In genomic region chr16:78575852-78576477, GRCm38 (mm10) we compare ENCODE assay signal across 8 mouse cellular contexts. TPM values are rescaled to one million over a fixed set of nuclear protein-coding genes. Genes with fewer than 3 reads are reported as not detected.
DNase-seq lines count a peak whose midpoint lies in the region; ATAC-seq and TF ChIP-seq lines count a peak whose summit lies in the region.

No protein-coding gene starts in this region.

- H3K4me2 ChIP-seq in embryonic facial prominence, embryonic 11.5 days (ENCODE audit: low read depth, low read length) = peak overlapping the region; percentile 37
- peak overlapping the region; percentile 71 for H3K4me2 ChIP-seq in hindbrain, embryonic 11.5 days (replicated peaks; ENCODE audit: low read depth, low read length)
- peak overlapping the region; percentile 75 for H3K4me2 ChIP-seq in liver, embryonic 14.5 days (ENCODE audit: low read depth)
- peak overlapping the region; percentile 91 for H3K4me2 ChIP-seq in myocyte (ENCODE audit: low read depth)

- under 1% methylated on average over 41 of the region's 41 CpGs for WGBS in kidney, adult 2 months
- WGBS in embryonic facial prominence, embryonic 11.5 days = under 1% methylated on average over 41 of the region's 41 CpGs
- under 1% methylated on average over 35 of the region's 41 CpGs for WGBS in hindbrain, embryonic 11.5 days
- WGBS in liver, embryonic 14.5 days (ENCODE audit: insufficient replicate concordance) = under 1% methylated on average over 41 of the region's 41 CpGs

- no peaks in the 10 kb centered on the region for H3K9me3 ChIP-seq in embryonic facial prominence, embryonic 11.5 days (replicated peaks; ENCODE audit: control insufficient read depth, low read length)
- H3K9me3 ChIP-seq in hindbrain, embryonic 11.5 days (ENCODE audit: control insufficient read depth, low read length) = no peaks in the 10 kb centered on the region
- no peaks in the 10 kb centered on the region for H3K9me3 ChIP-seq in liver, embryonic 14.5 days (ENCODE audit: control insufficient read depth, low read length)

- H3K79me2 ChIP-seq in myocyte (ENCODE audit: control insufficient read depth, insufficient read depth) = peaks cover 24% of the 10 kb centered on the region

- no peaks in the 10 kb centered on the region for H3K4me1 ChIP-seq in kidney, adult 2 months (ENCODE audit: control insufficient read depth, insufficient read depth, low read length)
- H3K4me1 ChIP-seq in embryonic facial prominence, embryonic 11.5 days (ENCODE audit: control insufficient read depth, insufficient read depth, low read length) = no peaks in the 10 kb centered on the region; the same call in 1 of the 2 replicates
- H3K4me1 ChIP-seq in hindbrain, embryonic 11.5 days (replicated peaks; ENCODE audit: control insufficient read depth, insufficient read depth, low read length) = 0 out of 2 replicates have a peak, but pooled peaks cover 3% of the 10 kb centered on the region
- H3K4me1 ChIP-seq in liver, embryonic 14.5 days (replicated peaks; ENCODE audit: control insufficient read depth in 2 of 2, insufficient read depth in 2 of 2, low read length in 1 of 2) = peaks cover 0 to 9% of the 10 kb centered on the region in 2 experiments

- no peak for TF ChIP-seq CTCF in kidney, adult 2 months (conservative IDR thresholded peaks at IDR 0.05; ENCODE audit: insufficient read depth, insufficient read length, low read depth, low read length)
- no peak for TF ChIP-seq CTCF in liver, embryonic 14.5 days (IDR thresholded peaks at IDR 0.05; ENCODE audit: low read depth)

- H3K9ac ChIP-seq in embryonic facial prominence, embryonic 11.5 days (replicated peaks; ENCODE audit: low read length) = peak overlapping the region; percentile 89
- H3K9ac ChIP-seq in hindbrain, embryonic 11.5 days (ENCODE audit: low read depth, low read length) = peak overlapping the region; percentile 88
- peak overlapping the region; percentile 68 for H3K9ac ChIP-seq in liver, embryonic 14.5 days (replicated peaks)

- H3ac ChIP-seq in myocyte (ENCODE audit: control insufficient read depth, insufficient read length) = peak overlapping the region; percentile 53

- no peak for DNase-seq in kidney, adult 2 months
- no peak for DNase-seq in kidney, adult 9 months
- DNase-seq in MN1 (ENCODE audit: low spot score) = peak; percentile 46
- peak; percentile 53 for DNase-seq in embryonic facial prominence, embryonic 11.5 days (ENCODE audit: low spot score)
- DNase-seq in hindbrain, embryonic 11.5 days (ENCODE audit: low spot score) = no peak
- DNase-seq in liver, embryonic 14.5 days (ENCODE audit: low read depth in 3 of 3, low spot score in 3 of 3) = peak in 1 of 3 experiments; percentile 19
- DNase-seq in layer of hippocampus, adult 9-11 months = no peak

- H3K27me3 ChIP-seq in kidney, adult 2 months (replicated peaks; ENCODE audit: control insufficient read depth, insufficient read depth, low read length) = no peaks in the 10 kb centered on the region
- no peaks in the 10 kb centered on the region for H3K27me3 ChIP-seq in embryonic facial prominence, embryonic 11.5 days (ENCODE audit: control insufficient read depth, insufficient read depth, low read length)
- no peaks in the 10 kb centered on the region for H3K27me3 ChIP-seq in hindbrain, embryonic 11.5 days (ENCODE audit: control insufficient read depth, insufficient read depth, low read length)
- H3K27me3 ChIP-seq in liver, embryonic 14.5 days (ENCODE audit: control insufficient read depth, insufficient read depth, low read length) = no peaks in the 10 kb centered on the region
- no peaks in the 10 kb centered on the region for H3K27me3 ChIP-seq in myocyte (ENCODE audit: control insufficient read depth, insufficient read depth, insufficient read length)

- peak overlapping the region; percentile 21; the same call in 1 of the 2 replicates for H3K27ac ChIP-seq in kidney, adult 2 months (ENCODE audit: insufficient read depth, low read depth, low read length)
- H3K27ac ChIP-seq in embryonic facial prominence, embryonic 11.5 days (replicated peaks; ENCODE audit: low read depth, low read length) = peak overlapping the region; percentile 86
- peak overlapping the region; percentile 77 for H3K27ac ChIP-seq in hindbrain, embryonic 11.5 days (ENCODE audit: low read depth, low read length)
- H3K27ac ChIP-seq in liver, embryonic 14.5 days = no peak overlapping the region

- H3K4me3 ChIP-seq in kidney, adult 2 months (ENCODE audit: insufficient read depth, low read depth, low read length) = peak overlapping the region; percentile 67
- H3K4me3 ChIP-seq in embryonic facial prominence, embryonic 11.5 days (ENCODE audit: low read depth, low read length) = peak overlapping the region; percentile 78
- H3K4me3 ChIP-seq in hindbrain, embryonic 11.5 days (ENCODE audit: low read depth, low read length) = peak overlapping the region; percentile 76
- peak overlapping the region; percentile 67 to 73 for H3K4me3 ChIP-seq in liver, embryonic 14.5 days (ENCODE audit: insufficient read depth in 1 of 2, low read depth in 2 of 2, low read length in 2 of 2)
- peak overlapping the region; percentile 78 for H3K4me3 ChIP-seq in myocyte

- no peak for TF ChIP-seq POLR2A in kidney, adult 2 months (IDR thresholded peaks at IDR 0.05; ENCODE audit: low read depth, low read length)
- no peak for TF ChIP-seq POLR2A in myocyte (IDR thresholded peaks at IDR 0.05; ENCODE audit: insufficient read length, low read depth)

- no peaks in the 10 kb centered on the region for H3K36me3 ChIP-seq in kidney, adult 2 months (ENCODE audit: control insufficient read depth, insufficient read depth, low read length)
- H3K36me3 ChIP-seq in embryonic facial prominence, embryonic 11.5 days (replicated peaks; ENCODE audit: control insufficient read depth, insufficient read depth, low read depth, low read length) = no peaks in the 10 kb centered on the region
- no peaks in the 10 kb centered on the region for H3K36me3 ChIP-seq in hindbrain, embryonic 11.5 days (ENCODE audit: control insufficient read depth, insufficient read depth, low read length)
- H3K36me3 ChIP-seq in liver, embryonic 14.5 days (replicated peaks; ENCODE audit: control insufficient read depth, insufficient read depth, low read depth) = no peaks in the 10 kb centered on the region
- peaks cover 6% of the 10 kb centered on the region for H3K36me3 ChIP-seq in myocyte (ENCODE audit: control insufficient read depth, insufficient read depth)

- ATAC-seq in embryonic facial prominence, embryonic 11.5 days (replicated peaks; ENCODE audit: insufficient number of reproducible peaks, low FRiP score, low TSS enrichment, low read depth) = no peak; the same call in 1 of the 2 replicates
- ATAC-seq in hindbrain, embryonic 11.5 days (ENCODE audit: low FRiP score) = peak; percentile 85
- ATAC-seq in liver, embryonic 14.5 days (ENCODE audit: insufficient read depth) = peak; percentile 60

- no peak for TF ChIP-seq EP300 in liver, embryonic 14.5 days (IDR thresholded peaks at IDR 0.05; ENCODE audit: low read depth)

TF ChIP-seq in myocyte, 11 proteins besides CTCF, POLR2A, EP300 and RAD21:
- no peak for TF ChIP-seq REST (IDR thresholded peaks at IDR 0.05; ENCODE audit: insufficient read depth, insufficient read length)
- TF ChIP-seq MYOD1 (IDR thresholded peaks at IDR 0.05; ENCODE audit: control insufficient read depth in 1 of 3, insufficient read length in 2 of 3, low read depth in 2 of 3) = no peak
- no peak for TF ChIP-seq TCF12 (IDR thresholded peaks at IDR 0.05; ENCODE audit: insufficient read depth, poor library complexity, severe bottlenecking)
- TF ChIP-seq USF1 (IDR thresholded peaks at IDR 0.05; ENCODE audit: low read depth) = no peak
- no peak for TF ChIP-seq POLR2AphosphoS2 (IDR thresholded peaks at IDR 0.05; ENCODE audit: insufficient read length, low read depth)
- no peak for TF ChIP-seq SRF (IDR thresholded peaks at IDR 0.05; ENCODE audit: control insufficient read depth, insufficient read length, low read depth)
- no peak for TF ChIP-seq E2F4 (IDR thresholded peaks at IDR 0.05; ENCODE audit: insufficient read depth)
- no peak for TF ChIP-seq MYOG (IDR thresholded peaks at IDR 0.05; ENCODE audit: control insufficient read depth in 1 of 3, insufficient read depth in 1 of 3, insufficient read length in 2 of 3, low read depth in 2 of 3)
- TF ChIP-seq TCF3 (IDR thresholded peaks at IDR 0.05; ENCODE audit: insufficient read length, low read depth) = no peak

RNA-seq across cellular contexts. Expression of gene D16Ertd472e, which starts 0.5 kb away (rescaled TPM):
- 1.1 and 1.9 TPM in 2 replicates for polyA plus RNA-seq in kidney, adult 2 months (2012; rRNA removed)
- polyA plus RNA-seq in embryonic facial prominence, embryonic 11.5 days (2014; fragmentation: Nextera tagmentation; extraction: Ambion mirVana) = 19.3 and 21.2 TPM in 2 replicates
- 15.8 and 18.5 TPM in 2 replicates for polyA plus RNA-seq in hindbrain, embryonic 11.5 days (2014; fragmentation: Nextera tagmentation; extraction: Ambion mirVana)
- 1.6 and 1.9 TPM in 2 replicates for polyA plus RNA-seq in liver, embryonic 14.5 days (2012; rRNA removed)
- polyA plus RNA-seq in liver, embryonic 14.5 days (2014; fragmentation: Nextera tagmentation; extraction: Ambion mirVana) = 4.2 and 4.3 TPM in 2 replicates
- 4.6 TPM for polyA plus RNA-seq in myocyte (2012; fragmentation: generic; extraction: Trizol)

Comparison
In these comparisons a context has a peak if more than half of its experiments do, and no peak if none do; other contexts are left out.
1. DNase-seq: peak in MN1 (single experiment) and embryonic facial prominence, embryonic 11.5 days (single experiment); none in kidney, adult 2 months (single experiment), kidney, adult 9 months (single experiment), hindbrain, embryonic 11.5 days (single experiment) and layer of hippocampus, adult 9-11 months (single experiment).
2. H3K4me2 ChIP-seq: peak in every context shown above with its lines; median percentile 91 in myocyte; 75 in liver, embryonic 14.5 days; 71 in hindbrain, embryonic 11.5 days; 37 in embryonic facial prominence, embryonic 11.5 days.
3. Peak in every context shown above with its lines, with median percentiles within 50 percentile points of each other: H3K4me3 ChIP-seq and H3K9ac ChIP-seq.